Mouse (Mus musculus) bone marrow, adult 2 months (tissue): ENCODE measurements around the gene Mmel1. TPM values are rescaled to one million over a fixed set of nuclear protein-coding genes. Genes with fewer than 3 reads are reported as not detected.

ENCODE experiments used
- H3K27ac ChIP-seq: fragments of 200-500 bp; 2 replicates; pipeline ENCODE4 v1.5.1; 2012; ENCODE audit warnings: low read depth, mild to moderate bottlenecking, control low read depth, inconsistent platforms, low read length; ENCODE audit not compliant: control insufficient read depth, poor library complexity, insufficient read depth
- H3K4me1 ChIP-seq: fragments of 200-500 bp; 2 replicates; pipeline ENCODE4 v1.6.1; 2011; ENCODE audit warnings: low read length; ENCODE audit not compliant: control insufficient read depth, insufficient read depth
- H3K4me3 ChIP-seq: fragments of 200-500 bp; replicated peaks from 2 replicates; pipeline ENCODE3; 2011; ENCODE audit warnings: mild to moderate bottlenecking, low read depth, low read length, control low read depth; ENCODE audit not compliant: control insufficient read depth
- CTCF ChIP-seq: fragments of 200-500 bp; IDR thresholded peaks from 2 replicates; pipeline ENCODE4 v1.5.1; 2011; ENCODE audit warnings: low read length, control low read depth; ENCODE audit not compliant: control insufficient read depth, insufficient read depth
- POLR2A ChIP-seq: fragments of 200-500 bp; IDR thresholded peaks from 2 replicates; pipeline ENCODE4 v1.6.1; 2011; ENCODE audit warnings: low read depth, mild to moderate bottlenecking, control low read depth, low read length, borderline replicate concordance; ENCODE audit not compliant: control insufficient read depth
- WGBS: fragments of 180-500 bp; shearing (Covaris S2); methylation state at CpG from one replicate; pipeline ENCODE4 v1.1.7; 2018; 5-methylcytosine and 5-hydroxymethylcytosine counted together
- polyA plus RNA-seq: library from polyadenylated mRNA; stranded (reverse); fragments of >200 nt; gene quantifications from 2 replicates; pipeline ENCODE4 v1.2.4, GENCODE M21; 2011; ENCODE audit warnings: low replicate concordance; ENCODE audit not compliant: missing spikeins, insufficient read depth, insufficient read length

The Mmel1 gene
- polyA plus RNA-seq, 1 experiment: 1.4 TPM

DNA sequence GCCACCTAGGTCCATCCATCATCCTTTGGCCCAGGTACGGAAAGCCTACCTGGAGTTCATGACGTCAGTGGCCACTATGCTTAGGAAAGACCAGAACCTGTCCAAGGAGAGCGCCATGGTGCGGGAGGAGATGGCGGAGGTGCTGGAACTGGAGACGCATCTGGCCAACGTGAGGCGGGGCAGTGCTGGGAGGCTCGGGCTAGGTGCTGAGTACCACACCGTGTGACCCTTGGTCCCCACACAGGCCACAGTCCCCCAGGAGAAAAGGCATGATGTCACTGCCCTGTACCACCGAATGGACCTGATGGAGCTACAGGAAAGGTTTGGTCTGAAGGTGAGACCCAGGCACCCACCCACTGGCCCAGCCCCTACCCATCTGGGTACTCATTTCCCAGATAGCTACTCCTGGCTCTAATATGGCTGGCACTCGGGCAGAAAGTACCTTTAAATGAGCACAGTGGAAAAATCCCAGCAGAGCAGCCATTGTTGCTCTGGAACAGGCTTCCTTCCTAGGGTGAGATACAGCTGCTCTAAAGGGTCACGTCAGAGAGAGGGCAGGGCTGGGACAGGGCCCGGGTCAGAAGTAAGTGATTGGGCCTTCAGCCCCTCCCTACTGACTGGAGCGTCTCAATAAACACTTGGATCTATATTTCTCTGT, 18.3 kb downstream of the Mmel1 start:
- Histone ChIP-seq H3K27ac (no peak overlapping the region), H3K4me3 (no peak overlapping the region), H3K4me1 (no peaks in the 10 kb centered on the region)
- no peak for TF ChIP-seq CTCF
- WGBS: 80% methylated on average over 15 of the region's 15 CpGs

DNA sequence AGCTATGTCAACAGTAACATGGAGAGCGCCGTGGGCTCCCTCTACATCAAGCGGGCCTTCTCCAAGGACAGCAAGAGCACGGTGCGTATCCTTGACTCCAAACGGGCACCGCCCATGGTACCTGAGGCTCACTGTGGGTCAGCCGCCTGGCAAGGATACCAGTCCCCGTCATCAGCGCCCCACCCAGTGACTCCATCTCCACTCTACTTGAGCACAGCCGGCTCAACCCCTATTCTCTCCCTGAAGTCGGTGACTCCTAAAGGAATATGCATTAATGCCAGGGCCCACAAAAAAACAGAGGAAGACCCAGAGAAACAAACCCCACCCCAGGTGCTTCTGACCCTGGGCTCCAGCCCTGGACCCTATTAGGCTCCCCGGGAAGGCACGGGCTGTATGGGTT, 21.5 kb downstream of the Mmel1 start:
- no peaks in the 10 kb centered on the region for H3K4me1 ChIP-seq
- 86% methylated on average over 14 of the region's 14 CpGs for WGBS
- no peak overlapping the region for H3K4me3 ChIP-seq
- no peak for TF ChIP-seq POLR2A
- no peak for TF ChIP-seq CTCF
- H3K27ac ChIP-seq: no peak overlapping the region

DNA sequence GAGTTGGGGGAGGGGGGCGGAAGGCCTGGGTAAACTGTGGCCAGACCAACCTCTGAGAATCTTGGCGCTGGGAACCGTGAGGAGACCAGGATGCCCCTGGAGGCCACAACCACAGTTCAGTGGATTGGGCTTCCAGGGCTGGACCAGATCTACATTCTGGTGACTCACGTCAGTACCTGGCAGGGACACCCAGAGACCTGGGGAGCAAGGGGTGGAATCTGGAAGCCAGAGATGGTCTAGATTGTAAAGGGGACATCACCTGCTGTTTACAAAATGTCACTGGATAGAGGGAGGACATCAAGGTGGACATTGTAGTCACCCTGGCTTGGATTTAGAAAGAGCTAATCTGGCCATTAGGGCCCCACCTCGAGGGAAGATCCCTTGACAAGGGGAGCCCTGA, 26.2 kb downstream of the Mmel1 start:
- peaks cover 6% of the 10 kb centered on the region for H3K4me1 ChIP-seq

DNA sequence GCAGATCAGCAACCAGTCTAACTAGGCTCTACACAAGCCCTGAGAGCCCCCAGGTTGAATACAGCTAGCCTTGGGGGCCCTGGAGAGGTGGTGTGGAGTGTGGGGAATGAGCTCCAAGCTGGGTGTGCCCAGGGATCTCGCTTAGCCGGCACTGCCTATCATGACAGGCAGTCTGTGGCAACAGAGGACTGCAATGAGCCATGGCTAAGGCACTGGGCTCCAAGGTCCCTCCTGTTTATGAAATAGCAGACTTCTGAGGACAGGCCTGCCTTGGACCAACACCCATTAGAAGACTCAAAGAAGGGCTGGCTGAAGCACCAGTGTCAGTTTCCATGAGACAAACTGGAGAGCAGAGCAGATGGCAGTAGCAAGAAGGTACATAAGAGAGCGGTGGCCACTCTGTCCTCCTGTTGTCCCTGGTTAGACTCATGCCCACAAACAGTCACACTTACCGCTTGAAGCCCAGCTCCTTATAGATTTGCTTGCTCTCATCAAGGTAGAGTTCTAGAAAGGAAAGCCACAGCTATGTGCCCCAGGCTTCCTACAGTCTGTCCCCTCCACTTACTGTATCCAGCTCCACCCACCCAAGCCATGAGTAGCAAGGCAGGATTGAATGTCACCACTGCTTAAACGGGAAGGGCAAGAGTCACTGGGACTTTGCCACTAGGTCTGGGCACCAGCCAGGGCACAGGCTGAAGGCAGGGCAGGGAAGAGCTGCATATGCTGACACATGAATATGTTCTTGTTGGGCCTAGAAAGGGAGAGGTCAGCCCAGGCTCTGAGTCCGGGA, 28.5 kb downstream of the Mmel1 start:
- no peak for TF ChIP-seq CTCF
- no peak for TF ChIP-seq POLR2A
- 61% methylated on average over 6 of the region's 6 CpGs for WGBS

More for the DNA sequence above, 26.2 kb downstream of the Mmel1 start:
- 79% methylated on average over 5 of the region's 5 CpGs for WGBS
- TF ChIP-seq POLR2A (no peak), CTCF (no peak)
- Histone ChIP-seq H3K4me3 (no peak overlapping the region), H3K27ac (no peak overlapping the region)

DNA sequence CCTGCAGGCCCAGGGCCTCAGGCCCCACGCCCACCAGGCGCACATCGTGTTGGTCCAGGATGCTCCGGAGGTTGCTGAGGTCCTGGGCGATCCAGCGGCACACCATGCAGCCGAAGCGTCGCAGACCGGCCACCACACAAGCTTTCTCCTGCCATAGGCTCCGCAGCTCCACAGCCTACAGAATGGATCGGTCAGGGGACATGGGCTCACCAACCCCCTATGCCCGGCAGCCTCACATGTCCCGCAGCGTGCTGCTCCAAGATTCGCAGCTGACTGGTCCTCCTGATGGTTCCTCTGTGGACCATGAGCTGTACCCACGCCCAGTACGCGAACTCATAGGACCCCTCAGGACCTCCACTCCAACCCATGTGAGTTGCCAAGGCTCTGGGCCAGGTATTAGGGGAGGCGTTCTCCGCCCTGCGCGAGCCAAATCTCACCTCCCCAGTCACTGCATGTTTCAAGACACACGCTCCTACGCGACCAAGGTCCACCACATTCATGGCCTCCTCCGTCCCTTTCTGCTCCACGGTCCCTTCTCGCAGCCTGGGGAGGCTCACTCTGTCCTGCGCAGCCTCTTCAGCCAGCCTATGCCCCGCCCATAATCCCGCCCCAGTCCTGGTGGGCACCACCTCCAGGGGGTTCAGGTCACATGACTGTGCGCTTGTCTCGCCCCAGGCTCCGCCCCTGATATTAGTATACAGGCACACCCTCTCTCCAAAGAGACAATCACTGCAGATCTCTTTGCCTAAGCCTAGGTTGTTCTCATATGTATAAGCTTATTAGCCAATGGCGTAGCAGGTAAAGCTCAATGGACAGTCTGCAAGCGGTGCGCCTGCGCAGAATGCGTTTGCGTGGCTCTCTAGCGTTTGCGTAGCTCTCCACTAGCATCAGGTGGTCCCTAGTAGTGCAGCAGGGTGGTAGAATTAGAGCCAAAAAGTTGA, 29.4 kb downstream of the Mmel1 start, which contains the start of gene Fam213b:
TSS of gene Fam213b (minus strand) at position 630 of the 941 bp plus-strand sequence.
- WGBS: 6% methylated on average over 43 of the region's 43 CpGs
- H3K27ac ChIP-seq: no peak within 1 kb of the TSS
- TF ChIP-seq CTCF: no peak
- TF ChIP-seq POLR2A: peak; percentile 61; the same call in 1 of the 2 replicates

More for the DNA sequence above, 28.5 kb downstream of the Mmel1 start:
- H3K27ac ChIP-seq: no peak overlapping the region
- peaks cover 6% of the 10 kb centered on the region for H3K4me1 ChIP-seq
- H3K4me3 ChIP-seq: no peak overlapping the region

DNA sequence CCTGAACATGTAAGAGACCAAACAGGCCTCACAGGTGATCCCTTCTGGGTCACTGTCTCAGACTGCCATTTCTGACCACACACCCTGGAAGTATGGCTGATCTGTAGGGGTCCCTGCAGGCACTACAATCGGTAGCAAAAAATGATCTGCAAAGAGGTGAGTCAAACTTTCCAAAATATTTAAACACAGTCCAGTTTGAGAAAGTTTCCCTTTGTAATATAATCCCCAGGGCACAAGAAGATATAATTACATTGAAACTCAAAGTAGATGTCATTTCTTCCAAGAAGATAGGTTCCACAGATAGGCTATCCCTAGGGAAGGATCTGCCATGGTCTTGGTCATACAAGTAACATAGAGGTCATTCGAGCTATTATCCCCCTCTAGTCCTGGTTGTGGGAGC, 33.0 kb downstream of the Mmel1 start:
- 79% methylated on average over 2 of the region's 2 CpGs for WGBS

More for the DNA sequence above, 29.4 kb downstream of the Mmel1 start, which contains the start of gene Fam213b:
- Histone ChIP-seq H3K4me1 (peaks cover 6% of the 10 kb centered on the region), H3K4me3 (peak within 1 kb of the TSS; percentile 60)

DNA sequence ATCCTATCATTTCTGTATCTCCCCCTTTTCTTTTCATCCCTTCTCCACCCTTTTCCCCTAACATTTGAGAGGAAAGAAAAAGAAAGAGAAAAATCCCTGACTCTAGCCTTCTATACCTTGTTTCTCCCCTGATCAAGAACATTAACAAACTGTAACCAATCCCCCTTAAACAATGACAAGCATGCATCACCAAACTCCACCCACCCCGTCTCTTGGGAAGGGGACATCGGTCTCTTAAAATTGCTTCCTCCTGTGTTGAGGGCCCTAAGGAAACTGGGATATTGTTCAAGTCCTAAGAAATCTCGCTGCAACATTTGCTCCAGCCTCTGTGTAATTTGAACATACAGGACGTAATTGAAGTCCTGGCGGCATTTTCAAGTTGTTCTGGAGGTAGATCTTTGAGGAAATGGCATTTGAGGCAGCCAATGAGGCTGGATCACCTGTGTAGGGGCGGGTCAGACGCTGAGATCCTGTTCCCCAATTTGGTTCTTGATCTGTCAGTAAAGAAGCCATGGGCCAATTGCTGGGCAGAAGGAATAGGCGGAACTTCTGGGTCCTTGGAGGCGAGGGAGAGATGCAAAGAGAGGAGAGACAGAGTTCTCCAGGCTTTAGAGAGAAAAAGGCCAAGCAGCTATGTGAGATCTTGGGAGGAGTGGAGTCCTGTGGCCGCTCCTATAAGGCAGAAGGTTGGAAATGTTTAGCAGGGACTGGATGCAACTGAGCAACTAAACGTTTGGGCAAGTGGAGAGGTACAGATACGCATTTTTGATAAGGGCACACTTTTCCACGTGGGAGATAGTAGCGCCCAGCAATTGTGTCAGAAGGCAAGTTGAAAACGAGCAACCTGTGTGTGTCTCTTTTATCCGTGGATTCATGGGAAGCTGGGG, 35.0 kb downstream of the Mmel1 start:
- TF ChIP-seq POLR2A (no peak), CTCF (no peak)
- peak overlapping the region; percentile 73 for H3K4me3 ChIP-seq

More for the DNA sequence above, 33.0 kb downstream of the Mmel1 start:
- no peak overlapping the region for H3K27ac ChIP-seq
- peaks cover 8% of the 10 kb centered on the region for H3K4me1 ChIP-seq
- H3K4me3 ChIP-seq: no peak overlapping the region
- TF ChIP-seq POLR2A: no peak
- no peak for TF ChIP-seq CTCF

More for the DNA sequence above, 35.0 kb downstream of the Mmel1 start:
- Histone ChIP-seq H3K4me1 (peaks cover 5% of the 10 kb centered on the region), H3K27ac (0 out of 2 replicates have a peak overlapping the region, but pooled peaks have one; percentile 2)
- WGBS: 1% methylated on average over 16 of the region's 16 CpGs
